Mouse (Mus musculus): ENCODE measurements around the gene Camk2g.

- TF ChIP-seq HCFC1 (IDR thresholded peaks at IDR 0.05; ENCODE audit: borderline replicate concordance, insufficient read depth, low read length) = no peak
- no peak for TF ChIP-seq CHD2 (IDR thresholded peaks at IDR 0.05; ENCODE audit: low read depth, low read length)
Observed at GRCm38 (mm10) chr14:20721371-20721770, 72.5 kb downstream of the Camk2g start.
